Mouse (Mus musculus): ENCODE data around the gene Cmtm1. TPM values are rescaled to one million over a fixed set of nuclear protein-coding genes. Genes with fewer than 3 reads are reported as not detected.
"Not testable (repeated sequence)": the region's sequence is repeated elsewhere in the genome, so short reads cannot be mapped to it uniquely, and the experiment has no call there.

Cmtm1 gene
- not detected in 2 replicates for polyA plus RNA-seq (2014; fragmentation: Nextera tagmentation; extraction: Ambion mirVana)

- not testable (repeated sequence) for DNase-seq (ENCODE audit: low spot score); H3K4me1 ChIP-seq (replicated peaks; ENCODE audit: control insufficient read depth, insufficient read depth, low read length); H3K27ac ChIP-seq (ENCODE audit: low read depth, low read length); H3K27me3 ChIP-seq (ENCODE audit: control insufficient read depth, insufficient read depth, low read length); H3K36me3 ChIP-seq (ENCODE audit: control insufficient read depth, insufficient read depth, low read length); H3K9me3 ChIP-seq (ENCODE audit: control insufficient read depth, low read length); H3K4me3 ChIP-seq (ENCODE audit: low read depth, low read length); H3K4me2 ChIP-seq (replicated peaks; ENCODE audit: low read depth, low read length); H3K9ac ChIP-seq (ENCODE audit: low read depth, low read length); ATAC-seq (ENCODE audit: low FRiP score)
- 86% methylated on average over 35 of the region's 36 CpGs for WGBS
These were observed at the start of gene Cmtm1, which contains the start of gene Gm45711 for GRCm38 (mm10) chr8:104309441-104310155. Gene Cmtm1, minus strand, starts transcription at chr8:104310145. Gene Gm45711, minus strand, starts transcription at chr8:104310081.

- H3K4me2 ChIP-seq (replicated peaks; ENCODE audit: low read depth, low read length), result no peak overlapping the region
- no peaks in the 10 kb centered on the region for H3K36me3 ChIP-seq (ENCODE audit: control insufficient read depth, insufficient read depth, low read length)
- DNase-seq (ENCODE audit: low spot score) (no peak), ATAC-seq (ENCODE audit: low FRiP score) (no peak)
- no peak overlapping the region for H3K27ac ChIP-seq (ENCODE audit: low read depth, low read length)
- no peaks in the 10 kb centered on the region for H3K9me3 ChIP-seq (ENCODE audit: control insufficient read depth, low read length)
- H3K27me3 ChIP-seq (ENCODE audit: control insufficient read depth, insufficient read depth, low read length), result no peaks in the 10 kb centered on the region
- WGBS, result 86% methylated on average over 3 of the region's 3 CpGs
- no peak overlapping the region for H3K9ac ChIP-seq (ENCODE audit: low read depth, low read length)
- no peak overlapping the region for H3K4me3 ChIP-seq (ENCODE audit: low read depth, low read length)
- H3K4me1 ChIP-seq (replicated peaks; ENCODE audit: control insufficient read depth, insufficient read depth, low read length), result no peaks in the 10 kb centered on the region
These were observed 48.7 kb upstream of the Cmtm1 start for GRCm38 (mm10) chr8:104358637-104359036.

- no peaks in the 10 kb centered on the region for H3K4me1 ChIP-seq (replicated peaks; ENCODE audit: control insufficient read depth, insufficient read depth, low read length)
- no peaks in the 10 kb centered on the region for H3K36me3 ChIP-seq (ENCODE audit: control insufficient read depth, insufficient read depth, low read length)
- WGBS, result 90% methylated on average over 10 of the region's 10 CpGs
- H3K27me3 ChIP-seq (ENCODE audit: control insufficient read depth, insufficient read depth, low read length), result no peaks in the 10 kb centered on the region
- no peak overlapping the region for H3K4me2 ChIP-seq (replicated peaks; ENCODE audit: low read depth, low read length)
- DNase-seq (ENCODE audit: low spot score), result no peak
- H3K27ac ChIP-seq (ENCODE audit: low read depth, low read length), result no peak overlapping the region
- ATAC-seq (ENCODE audit: low FRiP score), result no peak
- H3K4me3 ChIP-seq (ENCODE audit: low read depth, low read length), result no peak overlapping the region
- H3K9me3 ChIP-seq (ENCODE audit: control insufficient read depth, low read length), result no peaks in the 10 kb centered on the region
- no peak overlapping the region for H3K9ac ChIP-seq (ENCODE audit: low read depth, low read length)
These were observed 44.6 kb upstream of the Cmtm1 start for GRCm38 (mm10) chr8:104354504-104354903.

- H3K4me1 ChIP-seq (replicated peaks; ENCODE audit: control insufficient read depth, insufficient read depth, low read length), result no peaks in the 10 kb centered on the region
- no peak overlapping the region for H3K27ac ChIP-seq (ENCODE audit: low read depth, low read length)
- 66% methylated on average over 5 of the region's 5 CpGs for WGBS
- H3K4me3 ChIP-seq (ENCODE audit: low read depth, low read length), result no peak overlapping the region
- ATAC-seq (ENCODE audit: low FRiP score), result peak; percentile 64
- no peaks in the 10 kb centered on the region for H3K27me3 ChIP-seq (ENCODE audit: control insufficient read depth, insufficient read depth, low read length)
- no peak overlapping the region for H3K9ac ChIP-seq (ENCODE audit: low read depth, low read length)
- H3K9me3 ChIP-seq (ENCODE audit: control insufficient read depth, low read length), result no peaks in the 10 kb centered on the region
- H3K4me2 ChIP-seq (replicated peaks; ENCODE audit: low read depth, low read length), result no peak overlapping the region
- no peak for DNase-seq (ENCODE audit: low spot score)
- H3K36me3 ChIP-seq (ENCODE audit: control insufficient read depth, insufficient read depth, low read length), result no peaks in the 10 kb centered on the region
These were observed 43.2 kb upstream of the Cmtm1 start for GRCm38 (mm10) chr8:104353186-104353585.

GRCm38 (mm10) chr8:104350047-104350446 is 40.1 kb upstream of the Cmtm1 start:
- DNase-seq (ENCODE audit: low spot score) (no peak), ATAC-seq (ENCODE audit: low FRiP score) (no peak)
- no peak overlapping the region for H3K9ac ChIP-seq (ENCODE audit: low read depth, low read length)
- no peaks in the 10 kb centered on the region for H3K27me3 ChIP-seq (ENCODE audit: control insufficient read depth, insufficient read depth, low read length)
- H3K4me2 ChIP-seq (replicated peaks; ENCODE audit: low read depth, low read length), result no peak overlapping the region
- H3K4me1 ChIP-seq (replicated peaks; ENCODE audit: control insufficient read depth, insufficient read depth, low read length), result no peaks in the 10 kb centered on the region
- whole genome bisulfite sequencing, result 89% methylated on average over 13 of the region's 13 CpGs
- no peaks in the 10 kb centered on the region for H3K9me3 ChIP-seq (ENCODE audit: control insufficient read depth, low read length)
- no peaks in the 10 kb centered on the region for H3K36me3 ChIP-seq (ENCODE audit: control insufficient read depth, insufficient read depth, low read length)
- no peak overlapping the region for H3K4me3 ChIP-seq (ENCODE audit: low read depth, low read length)
- no peak overlapping the region for H3K27ac ChIP-seq (ENCODE audit: low read depth, low read length)

- DNase-seq (ENCODE audit: low spot score) (no peak), ATAC-seq (ENCODE audit: low FRiP score) (no peak)
- Histone ChIP-seq H3K27ac (ENCODE audit: low read depth, low read length) (no peak overlapping the region), H3K36me3 (ENCODE audit: control insufficient read depth, insufficient read depth, low read length) (no peaks in the 10 kb centered on the region), H3K27me3 (ENCODE audit: control insufficient read depth, insufficient read depth, low read length) (no peaks in the 10 kb centered on the region), H3K9me3 (ENCODE audit: control insufficient read depth, low read length) (no peaks in the 10 kb centered on the region), H3K9ac (ENCODE audit: low read depth, low read length) (no peak overlapping the region), H3K4me2 (replicated peaks; ENCODE audit: low read depth, low read length) (no peak overlapping the region), H3K4me3 (ENCODE audit: low read depth, low read length) (no peak overlapping the region), H3K4me1 (replicated peaks; ENCODE audit: control insufficient read depth, insufficient read depth, low read length) (no peaks in the 10 kb centered on the region)
- 89% methylated on average over 5 of the region's 5 CpGs for WGBS
These were observed 39.0 kb upstream of the Cmtm1 start for GRCm38 (mm10) chr8:104348971-104349370.

DNA sequence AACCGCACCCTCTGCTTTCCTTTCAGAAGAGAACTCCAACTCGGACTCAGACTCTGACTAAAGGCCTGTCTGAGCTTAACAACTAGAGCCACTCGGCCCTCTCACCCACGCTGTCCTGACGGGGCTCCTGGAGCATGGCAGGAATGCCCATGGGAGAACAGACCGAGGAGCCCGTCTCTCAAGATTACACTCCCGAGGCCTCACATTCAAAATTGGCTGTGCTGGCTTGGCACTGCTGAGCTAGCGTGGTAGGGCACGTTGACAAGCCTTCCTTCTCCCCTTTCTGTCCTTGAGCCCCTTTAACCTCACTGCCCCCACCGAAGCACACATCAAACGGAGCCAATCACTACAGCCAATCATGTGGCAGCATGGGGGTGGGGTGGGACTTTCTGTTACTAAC is 36.8 kb upstream of the Cmtm1 start:
- Histone ChIP-seq H3K4me3 (ENCODE audit: low read depth, low read length) (no peak overlapping the region), H3K4me2 (replicated peaks; ENCODE audit: low read depth, low read length) (no peak overlapping the region), H3K27me3 (ENCODE audit: control insufficient read depth, insufficient read depth, low read length) (no peaks in the 10 kb centered on the region), H3K9me3 (ENCODE audit: control insufficient read depth, low read length) (no peaks in the 10 kb centered on the region), H3K4me1 (replicated peaks; ENCODE audit: control insufficient read depth, insufficient read depth, low read length) (no peaks in the 10 kb centered on the region), H3K9ac (ENCODE audit: low read depth, low read length) (no peak overlapping the region), H3K36me3 (ENCODE audit: control insufficient read depth, insufficient read depth, low read length) (no peaks in the 10 kb centered on the region), H3K27ac (ENCODE audit: low read depth, low read length) (no peak overlapping the region)
- no peak for DNase-seq (ENCODE audit: low spot score)
- ATAC-seq (ENCODE audit: low FRiP score), result no peak
- WGBS, result 60% methylated on average over 12 of the region's 12 CpGs

DNA sequence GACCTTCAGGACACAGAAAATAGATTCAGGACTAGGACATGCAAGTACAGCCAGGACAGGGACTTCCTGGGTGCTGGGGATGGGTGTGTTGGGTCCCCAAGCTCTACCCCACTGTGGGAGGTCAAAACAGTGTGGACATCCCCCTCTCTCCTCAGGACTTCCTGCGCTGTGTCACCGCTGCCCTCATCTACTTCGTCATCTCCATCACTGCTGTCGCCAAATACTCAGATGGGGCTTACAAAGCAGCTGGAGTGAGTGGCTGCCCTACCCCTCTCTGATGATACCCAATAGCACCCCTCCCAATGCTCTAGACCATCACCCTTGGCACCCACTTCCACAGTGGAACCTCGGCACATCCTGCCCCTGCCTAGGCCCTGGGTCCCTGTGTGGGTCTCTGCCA is 34.7 kb upstream of the Cmtm1 start:
- Histone ChIP-seq H3K4me2 (replicated peaks; ENCODE audit: low read depth, low read length) (no peak overlapping the region), H3K27ac (ENCODE audit: low read depth, low read length) (no peak overlapping the region), H3K4me3 (ENCODE audit: low read depth, low read length) (no peak overlapping the region), H3K9me3 (ENCODE audit: control insufficient read depth, low read length) (no peaks in the 10 kb centered on the region), H3K27me3 (ENCODE audit: control insufficient read depth, insufficient read depth, low read length) (no peaks in the 10 kb centered on the region), H3K9ac (ENCODE audit: low read depth, low read length) (no peak overlapping the region), H3K36me3 (ENCODE audit: control insufficient read depth, insufficient read depth, low read length) (no peaks in the 10 kb centered on the region), H3K4me1 (replicated peaks; ENCODE audit: control insufficient read depth, insufficient read depth, low read length) (no peaks in the 10 kb centered on the region)
- no peak for DNase-seq (ENCODE audit: low spot score)
- WGBS, result 93% methylated on average over 5 of the region's 5 CpGs
- ATAC-seq (ENCODE audit: low FRiP score), result no peak

DNA sequence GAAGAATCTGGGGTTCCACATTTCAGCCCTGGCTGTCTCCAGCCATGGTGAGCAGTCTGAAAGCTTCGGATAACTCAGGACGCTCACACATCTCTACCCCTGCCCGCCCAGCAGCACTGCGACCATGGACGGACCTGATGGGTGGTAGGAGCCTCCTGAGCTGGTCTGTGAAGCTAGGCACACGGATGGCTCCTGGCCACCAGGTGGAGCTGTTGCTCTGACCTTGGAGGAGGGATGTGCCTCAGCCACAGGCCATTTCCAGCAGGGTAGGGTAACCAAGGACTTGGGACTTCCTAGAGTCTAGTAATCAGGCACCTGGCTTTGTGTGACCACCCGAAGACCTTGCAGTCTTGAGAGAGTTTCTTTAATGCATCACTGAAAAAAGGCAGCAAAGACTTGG is 34.0 kb upstream of the Cmtm1 start:
- no peak overlapping the region for H3K4me3 ChIP-seq (ENCODE audit: low read depth, low read length)
- peak; percentile 94 for DNase-seq (ENCODE audit: low spot score)
- H3K27me3 ChIP-seq (ENCODE audit: control insufficient read depth, insufficient read depth, low read length), result no peaks in the 10 kb centered on the region
- H3K36me3 ChIP-seq (ENCODE audit: control insufficient read depth, insufficient read depth, low read length), result no peaks in the 10 kb centered on the region
- peak; percentile 37; the same call in 1 of the 2 replicates for ATAC-seq (ENCODE audit: low FRiP score)
- no peak overlapping the region for H3K27ac ChIP-seq (ENCODE audit: low read depth, low read length)
- H3K9me3 ChIP-seq (ENCODE audit: control insufficient read depth, low read length), result no peaks in the 10 kb centered on the region
- 15% methylated on average over 7 of the region's 7 CpGs for WGBS
- H3K4me1 ChIP-seq (replicated peaks; ENCODE audit: control insufficient read depth, insufficient read depth, low read length), result no peaks in the 10 kb centered on the region
- no peak overlapping the region for H3K4me2 ChIP-seq (replicated peaks; ENCODE audit: low read depth, low read length)
- H3K9ac ChIP-seq (ENCODE audit: low read depth, low read length), result no peak overlapping the region

All from hindbrain, embryonic 11.5 days (tissue).